Mouse (Mus musculus) adrenal gland, postnatal 4 days (tissue): Measurements from ENCODE around the gene Afg1l. TPM values are rescaled to one million over a fixed set of nuclear protein-coding genes. Genes with fewer than 3 reads are reported as not detected.

Experiments used
- DNase-seq, 2 experiments: peaks; one replicate each; pipeline ENCODE4 v3.0.0; 2021 to 2022; ENCODE audit warnings: low spot score in 2 of 2, mixed read lengths in 2 of 2
- total RNA-seq, 2 experiments: library from RNA; stranded (reverse); gene quantifications; 2 replicates each; pipeline ENCODE4 v1.2.3; 2021

The Afg1l gene
- total RNA-seq, 2 experiments from 2014 or later, result 11.4 to 11.8 TPM

GRCm38 (mm10) chr10:42270277-42271083 is 207.9 kb downstream of the Afg1l start:
- no peak for DNase-seq

GRCm38 (mm10) chr10:42269281-42270025 is 208.9 kb downstream of the Afg1l start:
- no peak for DNase-seq

GRCm38 (mm10) chr10:42267811-42268545 is 210.4 kb downstream of the Afg1l start:
- DNase-seq, result no peak

DNA sequence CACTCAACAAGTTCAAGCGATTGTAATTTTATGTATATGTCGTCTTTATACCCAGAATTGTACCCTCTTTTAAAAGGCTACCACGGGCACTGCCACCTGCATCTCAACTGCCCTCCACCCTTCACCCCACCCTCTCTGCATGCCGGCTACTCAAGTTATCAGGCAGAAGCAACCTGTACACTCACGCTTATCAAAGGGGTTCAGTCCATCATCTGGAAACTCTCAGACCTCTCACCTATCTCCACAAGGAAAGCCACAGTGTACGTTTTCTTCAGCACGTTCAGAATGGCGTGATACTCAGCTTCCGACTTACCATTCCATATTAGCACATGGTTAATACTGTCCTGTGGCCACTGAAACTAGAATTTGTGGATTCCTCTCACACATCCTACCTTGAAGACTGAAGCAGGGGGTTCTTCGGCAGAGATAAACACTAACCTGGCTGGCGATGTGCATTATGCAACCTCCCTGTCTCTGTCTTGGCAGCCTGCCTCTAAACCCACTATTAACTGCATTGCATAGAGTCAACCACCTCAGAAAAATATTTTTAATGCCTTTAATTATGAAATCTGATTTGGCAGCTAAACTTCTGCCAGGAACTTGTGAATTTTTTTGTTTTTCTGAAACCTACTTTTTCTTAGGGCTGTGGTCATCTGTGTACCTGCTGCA is 213.2 kb downstream of the Afg1l start:
- DNase-seq, result no peak

GRCm38 (mm10) chr10:42264195-42264594 is 214.2 kb downstream of the Afg1l start:
- no peak for DNase-seq

DNA sequence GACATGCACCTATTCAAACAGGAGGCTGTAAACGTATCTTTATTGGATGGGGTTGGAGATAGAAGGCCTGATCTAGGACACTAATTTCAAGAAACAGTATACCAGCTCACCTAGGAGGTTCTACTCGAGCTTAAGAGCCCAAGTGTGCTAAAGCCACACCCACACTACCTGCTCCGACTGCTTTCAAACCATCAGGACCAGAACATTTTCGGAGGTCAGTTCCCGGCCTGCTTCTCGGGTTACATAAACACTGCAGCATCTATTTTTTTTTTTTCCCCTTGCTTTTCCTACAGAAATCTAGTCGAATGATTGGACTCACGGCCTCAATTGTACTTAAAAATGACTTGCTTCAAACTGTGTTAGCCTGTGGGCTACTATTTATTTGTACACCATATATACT is 214.7 kb downstream of the Afg1l start:
- no peak for DNase-seq

Other genes starting within 250 kb of the Afg1l start
- gene Foxo3, start 201.8 kb downstream of the Afg1l start, total RNA-seq, result 10 to 100 TPM; 71.7 to 72.8 TPM
- 100 to 1,000 TPM; 166 to 175 TPM for gene Snx3, start 23.5 kb upstream of the Afg1l start, total RNA-seq
- gene Nr2e1, start 105.1 kb upstream of the Afg1l start, total RNA-seq, result not detected
- gene Ostm1, start 105.3 kb upstream of the Afg1l start, total RNA-seq, result 10 to 100 TPM; 24.8 to 27.3 TPM